Mouse (Mus musculus): ENCODE measurements around the gene Guca1a. TPM values are rescaled to one million over a fixed set of nuclear protein-coding genes. Genes with fewer than 3 reads are reported as not detected.

Gene Guca1a
- 0.57 TPM in 1 of 3 replicates, not detected in the others for total RNA-seq (2017)

- ATAC-seq (replicated peaks; ENCODE audit: insufficient number of reproducible peaks, low FRiP score, low TSS enrichment, poor library complexity, severe bottlenecking) = no peak
Observed at GRCm38 (mm10) chr17:47400451-47400850, at the start of gene Guca1a. TSS of gene Guca1a (minus strand) at chr17:47400584.

GRCm38 (mm10) chr17:47449432-47449831 lies 49.0 kb upstream of the Guca1a start:
- no peak for ATAC-seq (replicated peaks; ENCODE audit: insufficient number of reproducible peaks, low FRiP score, low TSS enrichment, poor library complexity, severe bottlenecking)

- no peak for ATAC-seq (replicated peaks; ENCODE audit: insufficient number of reproducible peaks, low FRiP score, low TSS enrichment, poor library complexity, severe bottlenecking)
Observed at GRCm38 (mm10) chr17:47448523-47449372, 48.4 kb upstream of the Guca1a start.

GRCm38 (mm10) chr17:47446561-47446960 lies 46.2 kb upstream of the Guca1a start:
- ATAC-seq (replicated peaks; ENCODE audit: insufficient number of reproducible peaks, low FRiP score, low TSS enrichment, poor library complexity, severe bottlenecking) = no peak

- no peak for ATAC-seq (replicated peaks; ENCODE audit: insufficient number of reproducible peaks, low FRiP score, low TSS enrichment, poor library complexity, severe bottlenecking)
Observed at GRCm38 (mm10) chr17:47446025-47446424, 45.6 kb upstream of the Guca1a start.

- ATAC-seq (replicated peaks; ENCODE audit: insufficient number of reproducible peaks, low FRiP score, low TSS enrichment, poor library complexity, severe bottlenecking) = no peak
Observed at GRCm38 (mm10) chr17:47445518-47445917, 45.1 kb upstream of the Guca1a start.

GRCm38 (mm10) chr17:47444113-47444512 lies 43.7 kb upstream of the Guca1a start:
- ATAC-seq (replicated peaks; ENCODE audit: insufficient number of reproducible peaks, low FRiP score, low TSS enrichment, poor library complexity, severe bottlenecking) = no peak

- no peak for ATAC-seq (replicated peaks; ENCODE audit: insufficient number of reproducible peaks, low FRiP score, low TSS enrichment, poor library complexity, severe bottlenecking)
Observed at GRCm38 (mm10) chr17:47442271-47442670, 41.9 kb upstream of the Guca1a start.

GRCm38 (mm10) chr17:47441296-47442051 lies 41.1 kb upstream of the Guca1a start:
- ATAC-seq (replicated peaks; ENCODE audit: insufficient number of reproducible peaks, low FRiP score, low TSS enrichment, poor library complexity, severe bottlenecking) = no peak

GRCm38 (mm10) chr17:47440359-47440890 lies 40.0 kb upstream of the Guca1a start:
- no peak for ATAC-seq (replicated peaks; ENCODE audit: insufficient number of reproducible peaks, low FRiP score, low TSS enrichment, poor library complexity, severe bottlenecking)

- ATAC-seq (replicated peaks; ENCODE audit: insufficient number of reproducible peaks, low FRiP score, low TSS enrichment, poor library complexity, severe bottlenecking) = no peak
Observed at GRCm38 (mm10) chr17:47439396-47440028, 39.1 kb upstream of the Guca1a start.

GRCm38 (mm10) chr17:47438611-47439010 lies 38.2 kb upstream of the Guca1a start:
- no peak for ATAC-seq (replicated peaks; ENCODE audit: insufficient number of reproducible peaks, low FRiP score, low TSS enrichment, poor library complexity, severe bottlenecking)

- no peak; the same call in 1 of the 2 replicates for ATAC-seq (replicated peaks; ENCODE audit: insufficient number of reproducible peaks, low FRiP score, low TSS enrichment, poor library complexity, severe bottlenecking)
Observed at GRCm38 (mm10) chr17:47436907-47437547, 36.6 kb upstream of the Guca1a start, which contains the start of gene 1700001C19Rik. TSS of gene 1700001C19Rik (minus strand) at chr17:47437376.

GRCm38 (mm10) chr17:47436156-47436906 lies 35.9 kb upstream of the Guca1a start, which contains the start of gene AI661453:
TSS of gene AI661453 (plus strand) at chr17:47436615.
- ATAC-seq (replicated peaks; ENCODE audit: insufficient number of reproducible peaks, low FRiP score, low TSS enrichment, poor library complexity, severe bottlenecking) = no peak

- ATAC-seq (replicated peaks; ENCODE audit: insufficient number of reproducible peaks, low FRiP score, low TSS enrichment, poor library complexity, severe bottlenecking) = no peak
Observed at GRCm38 (mm10) chr17:47430815-47431214, 30.4 kb upstream of the Guca1a start.

- ATAC-seq (replicated peaks; ENCODE audit: insufficient number of reproducible peaks, low FRiP score, low TSS enrichment, poor library complexity, severe bottlenecking) = no peak
Observed at GRCm38 (mm10) chr17:47428831-47429304, 28.5 kb upstream of the Guca1a start.

GRCm38 (mm10) chr17:47427316-47427715 lies 26.9 kb upstream of the Guca1a start:
- no peak for ATAC-seq (replicated peaks; ENCODE audit: insufficient number of reproducible peaks, low FRiP score, low TSS enrichment, poor library complexity, severe bottlenecking)

- ATAC-seq (replicated peaks; ENCODE audit: insufficient number of reproducible peaks, low FRiP score, low TSS enrichment, poor library complexity, severe bottlenecking) = no peak
Observed at GRCm38 (mm10) chr17:47424186-47424585, 23.8 kb upstream of the Guca1a start.
